Mouse (Mus musculus) B cell, adult 2 months (primary cell): Measurements from ENCODE around the gene Gm20489.

Source experiments
- DNase-seq, 2 experiments: peaks; one replicate each; pipeline ENCODE4 v3.0.0; 2022

Gm20489 gene

DNA sequence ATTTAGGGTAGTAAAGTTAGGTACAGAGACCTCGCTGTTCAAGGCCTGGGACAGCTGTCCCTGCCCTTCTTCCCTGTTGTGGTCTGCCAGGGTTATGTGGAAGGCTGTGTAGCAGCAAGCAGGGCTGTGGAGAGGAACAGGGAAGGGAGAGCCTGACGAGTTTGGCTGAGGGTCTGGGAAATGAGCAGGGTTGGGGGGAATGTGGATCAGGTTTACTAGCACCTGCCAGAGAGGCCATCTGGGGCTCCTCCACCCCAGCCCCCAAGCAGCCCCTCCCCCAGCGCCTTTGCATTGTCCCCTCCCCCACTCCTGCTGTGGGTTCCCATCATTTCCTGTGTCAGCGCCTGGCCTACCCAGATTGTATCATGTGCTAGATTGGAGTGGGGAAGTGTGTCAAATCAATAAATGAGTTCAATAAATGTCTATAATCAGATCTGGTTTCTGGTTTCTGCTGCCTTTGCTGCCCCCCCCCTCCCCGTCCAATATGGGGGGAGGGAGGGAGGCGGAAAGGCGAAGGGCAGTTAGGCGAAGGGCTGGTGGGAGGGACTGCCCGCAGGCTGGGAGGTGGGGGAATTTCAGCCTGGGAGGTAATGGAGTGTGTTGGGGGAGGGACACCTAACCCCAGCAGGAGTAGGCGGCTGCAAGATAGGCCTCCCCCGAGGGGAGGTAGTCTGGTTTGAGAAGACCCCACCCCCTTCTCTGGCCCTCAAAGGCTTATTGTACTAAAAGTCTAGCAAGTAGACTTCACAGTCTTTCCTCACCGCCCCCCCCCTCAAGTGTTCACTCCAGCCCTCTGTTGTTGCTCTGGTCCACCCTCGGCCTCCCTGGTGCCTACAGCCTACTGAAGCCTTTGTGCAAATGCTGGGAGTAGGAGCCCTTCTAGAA lies 8.1 kb downstream of the Gm20489 start:
- no peak for DNase-seq

DNA sequence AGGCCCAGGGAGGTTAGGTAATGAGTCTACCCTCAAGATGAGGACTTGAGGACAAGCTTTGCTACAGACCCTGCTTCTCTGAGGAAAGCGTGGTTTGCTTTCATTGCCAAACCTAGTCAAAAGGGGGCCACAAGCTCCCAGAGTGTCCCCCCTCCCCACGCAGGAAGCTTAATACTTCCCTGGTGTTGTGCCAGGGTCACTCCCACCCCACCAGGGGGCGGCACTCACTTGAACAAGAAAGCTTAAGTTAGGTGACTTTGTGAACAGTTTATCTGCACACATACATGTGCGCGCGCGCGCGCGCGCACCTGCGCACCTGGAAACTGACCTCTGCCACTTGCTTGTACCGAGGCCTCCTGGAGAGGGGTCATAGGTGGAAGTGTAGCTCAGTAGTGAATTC lies 12.2 kb downstream of the Gm20489 start:
- DNase-seq, result peak; percentile 68 to 75

DNA sequence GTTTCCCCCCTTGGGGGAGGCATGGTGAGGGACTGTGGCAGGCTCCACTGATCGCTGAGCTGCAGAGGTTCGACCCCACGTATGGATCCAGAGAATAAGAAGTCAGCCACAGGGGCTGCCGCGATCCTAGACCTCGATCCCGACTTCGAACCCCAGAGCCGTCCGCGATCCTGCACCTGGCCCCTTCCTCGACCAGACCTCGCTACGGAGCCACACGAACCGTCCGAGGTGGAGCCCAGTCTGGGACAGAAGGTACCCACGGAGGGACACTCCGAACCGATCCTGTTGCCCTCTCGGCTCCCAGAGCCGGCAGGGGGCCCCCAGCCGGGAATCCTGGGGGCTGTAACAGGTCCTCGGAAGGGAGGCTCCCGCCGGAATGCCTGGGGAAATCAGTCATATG lies 14.1 kb downstream of the Gm20489 start:
- DNase-seq, result peak in 1 of 2 experiments; percentile 23

DNA sequence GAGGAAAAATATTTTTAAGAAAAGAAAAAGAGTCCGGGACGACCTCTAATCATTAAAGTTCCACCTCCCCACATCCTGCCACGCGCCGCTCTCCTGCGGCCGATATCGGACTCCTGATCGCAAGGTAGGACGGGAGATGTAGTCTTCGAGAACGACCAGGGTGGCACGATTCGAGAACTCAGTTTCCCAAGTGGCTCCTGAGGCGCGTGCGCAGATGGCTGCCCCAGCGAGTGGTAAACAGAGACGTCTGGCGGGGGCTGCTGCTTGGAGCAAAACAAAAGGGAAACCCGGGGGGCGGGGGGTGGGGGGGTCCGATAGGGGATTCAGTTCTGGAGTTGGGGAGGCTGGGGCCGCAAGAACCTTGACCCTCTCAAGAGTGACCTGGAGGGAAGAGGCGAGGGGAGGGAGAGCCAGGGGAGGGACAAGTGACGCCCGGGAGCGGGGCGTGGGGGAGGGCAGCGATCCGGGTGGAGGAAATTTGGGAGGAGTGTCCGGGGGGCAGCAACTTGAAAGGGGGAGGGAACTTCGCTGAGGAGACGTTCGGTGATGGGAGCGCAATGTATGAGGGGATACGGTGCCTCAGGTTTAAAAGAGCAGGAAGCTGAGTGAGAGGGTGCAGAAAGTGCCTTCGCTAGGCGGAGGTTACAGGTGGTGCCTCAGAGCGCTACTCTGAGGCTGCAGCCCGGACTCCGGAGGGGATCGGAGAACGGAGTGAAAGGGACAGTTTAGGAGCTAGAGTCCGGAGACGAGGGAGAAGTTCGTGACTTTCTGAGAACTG lies 14.7 kb downstream of the Gm20489 start, which contains the start of gene Foxo4:
Gene Foxo4 (plus strand): TSS at position 577 of the 778 bp plus-strand sequence.
- DNase-seq, result peak; percentile 82

DNA sequence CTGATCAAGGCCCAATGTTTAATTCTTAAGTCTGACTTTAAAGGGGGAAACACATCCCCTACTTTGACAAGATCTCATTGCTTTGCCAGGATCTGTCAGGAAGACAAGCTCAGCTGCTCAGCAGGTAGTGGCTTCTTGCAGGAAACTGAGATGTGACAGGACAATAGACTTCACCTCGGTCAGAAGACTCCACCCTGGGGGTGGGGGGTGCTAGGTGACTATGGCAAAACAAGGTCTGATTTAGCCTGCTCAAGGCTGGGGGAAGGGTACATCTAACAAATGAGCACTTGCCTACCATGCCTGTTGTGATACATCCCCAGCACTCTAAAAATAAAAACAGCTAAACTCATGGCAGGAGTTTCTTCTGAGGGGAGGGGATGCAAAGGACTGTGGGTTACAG lies 23.8 kb downstream of the Gm20489 start:
- no peak for DNase-seq

DNA sequence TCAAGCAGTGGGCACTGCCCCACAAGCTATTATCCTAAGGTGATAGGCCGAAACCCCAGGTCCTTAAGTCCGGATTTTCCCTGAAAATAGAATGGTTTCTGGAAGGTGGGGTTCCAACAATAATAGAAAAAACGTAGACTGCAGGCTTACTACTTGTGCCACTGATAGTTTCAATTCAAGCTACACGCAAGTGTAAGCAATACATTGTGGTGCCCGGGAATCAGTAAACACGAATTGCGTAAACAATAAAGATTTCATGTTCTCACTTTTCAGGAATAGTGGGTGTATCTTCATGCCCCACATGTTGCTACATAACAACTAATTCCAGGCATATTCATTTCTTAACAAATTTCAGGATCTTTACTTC lies 46.0 kb downstream of the Gm20489 start:
- no peak for DNase-seq

DNA sequence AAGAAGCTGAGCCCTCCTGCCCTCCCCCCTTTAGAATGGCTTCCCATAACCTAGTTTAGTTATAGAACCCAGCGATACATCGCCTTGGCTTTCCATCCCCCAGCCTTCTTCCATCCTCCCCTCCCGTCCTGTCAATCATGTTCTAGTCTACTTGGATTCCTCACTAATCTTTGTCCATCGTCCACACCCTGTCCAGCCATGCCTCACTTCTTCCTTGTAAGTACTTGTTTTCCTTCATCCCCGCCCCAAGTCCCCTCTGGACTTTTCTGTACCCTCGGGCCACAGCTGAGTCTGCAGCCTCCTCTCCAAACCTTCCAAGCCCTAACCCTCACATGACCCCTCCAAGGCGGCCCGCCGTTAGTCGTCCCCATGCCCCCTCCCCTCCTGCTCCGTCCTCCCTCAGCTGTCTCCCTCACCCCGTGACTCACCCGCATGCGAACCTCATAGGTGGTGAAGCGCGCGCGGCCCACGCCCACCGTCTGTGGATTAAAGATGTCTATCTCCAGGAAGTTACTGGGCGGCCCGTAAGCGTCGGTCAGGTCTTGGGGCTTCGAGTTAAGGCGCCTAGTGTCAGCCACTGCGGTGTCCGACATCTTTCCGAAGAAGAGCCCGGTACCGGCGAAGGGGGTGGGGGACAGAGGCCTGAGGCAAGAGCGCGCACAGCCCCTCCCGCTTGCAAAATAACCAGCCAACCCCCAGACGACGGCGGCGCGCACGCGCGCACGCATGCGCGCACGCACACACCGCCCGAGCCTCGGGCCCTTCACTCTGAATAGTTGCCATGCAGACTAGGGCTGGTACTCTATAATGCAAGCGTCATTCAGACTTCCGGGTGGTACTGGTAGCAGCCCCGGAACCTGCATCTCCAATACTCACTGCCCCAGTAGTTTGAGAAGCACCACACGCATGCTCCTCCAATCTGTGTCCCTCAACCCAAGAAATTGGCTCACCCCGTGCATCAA lies 46.7 kb downstream of the Gm20489 start, which contains the start of gene Snx12:
Gene Snx12 (minus strand): TSS at position 730 of the 962 bp plus-strand sequence.
- peak; percentile 86 to 88 for DNase-seq
